Mouse (Mus musculus) forelimb bud, embryonic 11.5 days (tissue): ENCODE data around the gene Tsc22d2.

Source experiments
- DNase-seq: peaks from one replicate; pipeline ENCODE4 v3.0.0-alpha.2; 2012; ENCODE audit warnings: low read depth, low spot score

Gene Tsc22d2

DNA sequence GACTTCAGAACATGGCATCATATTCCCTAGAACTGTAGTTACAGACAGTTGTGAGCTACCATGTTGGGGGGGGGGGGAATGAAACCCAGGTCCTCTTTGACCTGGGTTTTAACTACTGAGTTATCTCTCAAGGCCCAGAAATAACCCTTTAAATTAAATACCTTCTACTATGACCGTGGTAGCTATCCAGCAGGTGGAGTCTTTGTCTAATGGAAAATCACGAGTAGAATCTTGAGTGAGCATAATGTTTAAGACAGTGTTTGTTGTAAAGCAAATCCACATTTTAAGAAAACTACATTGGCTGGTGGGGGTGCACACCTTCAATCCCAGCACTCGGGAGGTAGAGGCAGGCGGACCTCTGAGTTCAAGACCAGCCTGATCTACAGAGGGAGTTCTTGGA, 99.0 kb downstream of the Tsc22d2 start:
- DNase-seq: no peak

- DNase-seq: no peak
These were observed 101.6 kb downstream of the Tsc22d2 start for GRCm38 (mm10) chr3:58515947-58516601.
